Mouse (Mus musculus) Muller cell, postnatal 12 days (primary cell): ENCODE measurements around the gene Pphln1.

ENCODE experiments used
- DNase-seq: peaks from one replicate; pipeline ENCODE4 v3.0.0-alpha.2; 2015; ENCODE audit errors: inconsistent ontology term

Pphln1 gene

GRCm38 (mm10) chr15:93539415-93539814, 141.3 kb downstream of the Pphln1 start:
- no peak for DNase-seq
